Mouse (Mus musculus) lung, postnatal 0 days (tissue): ENCODE data around the gene Hs2st1.

Experiments
- CTCF ChIP-seq: IDR thresholded peaks from 2 replicates; pipeline ENCODE4 v1.5.1; 2016; ENCODE audit warnings: antibody characterized with exemption, mild to moderate bottlenecking
- EP300 ChIP-seq: IDR thresholded peaks from 2 replicates; pipeline ENCODE4 v1.6.1; 2016; ENCODE audit warnings: antibody characterized with exemption, mild to moderate bottlenecking, control low read depth

DNA sequence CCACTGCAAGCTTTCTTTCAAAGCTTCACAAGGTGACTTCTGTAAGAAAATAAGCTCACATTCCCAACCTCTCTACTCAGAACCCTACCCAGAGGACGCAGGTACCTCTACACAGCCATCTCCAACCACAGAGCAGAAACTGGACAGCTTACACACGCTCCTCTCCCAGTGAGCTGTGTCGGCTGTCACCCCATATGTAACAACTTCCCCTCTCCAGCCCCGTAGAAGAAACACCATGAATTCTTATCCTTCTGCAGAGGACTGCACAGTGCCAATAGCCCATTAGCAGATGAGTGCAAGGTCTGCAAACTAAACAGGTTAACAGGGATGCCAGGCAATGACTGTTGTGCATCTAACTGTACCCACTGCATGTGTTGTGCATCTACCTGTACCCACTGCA is 23.5 kb downstream of the Hs2st1 start:
- TF ChIP-seq CTCF (no peak), EP300 (no peak)
